Mouse (Mus musculus) frontal cortex, postnatal 10 days (tissue): ENCODE measurements at regions not wholly inside any gene's neighbourhood (a gene's known extent, or its start where the extent isn't known, plus 50 kb on each side); places are given as distances from the start of the nearest gene placed in this dataset.
A peak's percentile ranks its signal among the peaks of the same experiment; 100 is the strongest.

Experiments used
- DNase-seq, 2 experiments: peaks; one replicate each; pipeline ENCODE4 v3.0.0; 2022; ENCODE audit warnings: low spot score in 2 of 2, mixed read lengths in 1 of 2

DNA sequence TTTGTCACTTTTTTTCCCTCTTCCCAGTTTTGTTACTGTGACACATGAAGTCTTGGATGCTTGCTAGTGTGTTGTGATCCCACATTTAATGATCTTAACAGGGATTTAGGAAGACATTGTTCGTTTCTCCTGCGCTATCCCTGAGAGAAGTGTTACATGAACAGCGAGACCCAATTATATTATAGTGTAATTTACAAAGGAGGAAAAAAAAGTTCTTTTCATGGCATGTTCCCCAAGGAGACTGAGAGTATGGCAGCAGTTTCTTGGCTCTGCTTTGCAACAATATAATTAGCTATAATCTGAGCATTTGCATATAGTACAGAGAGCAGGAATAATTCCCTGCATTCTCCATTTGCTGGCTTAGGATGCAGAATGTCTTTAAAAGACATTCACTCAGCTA, 168.6 kb downstream of the Insc start:
- no peak for DNase-seq

DNA sequence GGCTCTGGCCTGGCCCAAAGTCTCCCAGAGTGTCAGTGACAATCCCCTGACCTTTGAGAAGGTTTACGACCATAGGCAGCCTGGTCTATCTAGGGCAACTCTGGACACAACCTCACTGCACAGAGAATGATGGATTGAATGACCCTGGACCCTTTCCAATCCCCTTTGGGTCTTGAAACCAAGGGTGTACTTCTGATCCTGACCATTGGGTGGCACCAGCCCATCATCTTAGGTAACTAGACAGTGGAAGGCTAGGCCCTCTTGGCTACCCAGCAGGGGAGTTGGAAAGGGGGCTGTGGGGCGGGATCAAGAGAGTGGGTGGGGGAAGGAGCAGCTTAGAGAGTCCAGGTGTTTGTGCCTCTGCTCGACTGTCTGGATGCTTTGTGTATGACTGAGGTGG, 178.7 kb downstream of the Insc start:
- peak; percentile 28 to 53 for DNase-seq

DNA sequence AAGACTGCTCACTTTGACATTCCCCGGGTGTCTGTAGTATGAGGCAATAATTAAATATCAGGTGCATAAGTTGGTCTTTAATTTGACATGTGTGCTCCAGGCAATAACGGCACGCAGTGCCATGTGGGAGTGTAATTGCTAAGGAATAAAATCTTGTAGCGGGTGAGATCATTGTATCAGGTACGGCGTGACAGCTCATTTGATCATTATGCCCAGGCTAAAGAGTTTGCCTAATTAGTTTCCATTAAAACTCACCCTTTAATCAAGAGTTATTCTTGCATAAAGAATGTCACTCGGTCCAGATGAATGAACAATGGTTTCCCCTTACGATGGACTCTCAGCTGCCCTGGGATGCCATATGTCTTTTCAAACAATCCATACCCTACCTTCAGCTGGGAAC, 190.4 kb downstream of the Insc start:
- DNase-seq, result no peak

DNA sequence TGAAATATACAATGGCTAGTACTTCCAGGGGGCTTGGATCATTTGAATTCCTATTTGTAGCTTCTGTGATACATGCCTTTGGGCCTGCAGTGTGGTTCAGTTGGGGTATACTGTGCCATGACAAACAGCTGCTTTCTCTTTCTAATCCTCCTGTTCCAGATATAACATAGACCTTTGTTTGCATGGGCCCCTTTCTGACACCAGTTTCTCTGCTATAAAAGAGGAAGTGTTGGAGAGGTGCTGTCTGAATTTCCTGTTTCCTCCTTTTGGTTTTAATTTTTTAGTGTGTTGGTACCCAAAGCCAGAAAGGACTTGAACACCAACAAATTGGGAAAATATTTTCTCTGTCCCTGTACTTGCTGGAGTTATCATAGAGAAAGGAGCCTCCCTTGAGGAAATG, 207.3 kb downstream of the Insc start:
- no peak for DNase-seq

DNA sequence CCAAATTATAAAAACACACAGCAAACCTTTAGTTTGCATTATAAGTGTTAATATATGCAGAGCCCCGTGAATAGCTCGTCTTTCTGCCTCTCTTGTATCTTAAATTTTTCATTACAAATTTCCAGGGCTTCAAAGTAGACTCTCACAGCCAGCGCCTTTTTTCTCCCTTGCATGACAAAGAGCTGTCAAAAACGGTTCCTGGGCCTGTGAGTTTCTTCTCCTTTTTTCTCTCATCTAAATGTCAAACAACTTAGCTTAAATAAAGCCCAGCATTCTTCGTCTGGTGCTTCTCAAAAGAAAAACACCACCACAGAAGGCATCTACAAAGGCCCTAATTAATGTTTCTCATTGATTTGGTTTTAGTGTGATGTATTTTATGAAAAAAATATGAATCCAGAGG, 219.7 kb downstream of the Insc start:
- no peak for DNase-seq

DNA sequence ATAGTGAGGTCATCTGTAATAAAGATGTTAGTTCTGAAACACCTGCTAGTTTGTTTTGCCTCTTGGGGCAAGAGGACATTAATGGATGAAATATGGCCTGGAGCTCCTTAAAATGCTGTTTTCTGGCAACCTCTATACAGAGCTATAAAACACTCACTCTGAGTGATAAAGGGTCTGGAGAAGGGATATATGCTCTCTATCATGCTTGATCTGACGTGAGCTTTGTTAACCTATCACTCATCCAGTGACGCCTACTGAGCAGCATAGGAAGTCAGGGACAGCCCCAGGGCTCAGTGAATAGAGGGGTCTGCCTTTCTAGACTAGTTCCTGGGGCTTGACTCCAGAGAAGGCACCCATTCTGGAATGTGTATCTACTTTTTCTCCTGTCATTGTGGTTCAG, 222.4 kb downstream of the Insc start:
- DNase-seq, result no peak

DNA sequence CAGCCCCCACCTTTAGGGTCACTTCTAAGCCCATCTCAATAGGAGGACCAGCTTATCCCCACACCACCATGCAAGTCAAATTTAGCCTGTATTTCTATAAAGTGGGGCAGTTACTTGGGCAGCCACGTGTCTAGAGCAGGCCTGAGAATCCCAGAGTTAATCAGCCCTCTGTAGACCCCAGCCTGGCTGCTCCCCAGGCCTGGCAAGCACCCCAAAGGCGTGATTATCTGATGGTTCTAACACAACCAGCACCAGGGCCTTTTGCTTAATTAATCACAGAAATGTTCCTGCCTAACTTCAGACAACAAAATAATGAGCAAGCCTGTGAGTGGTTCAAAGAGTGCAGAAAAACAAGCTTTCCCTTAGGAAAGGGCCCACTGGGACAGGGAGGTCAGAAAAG, 243.0 kb downstream of the Insc start:
- no peak for DNase-seq

DNA sequence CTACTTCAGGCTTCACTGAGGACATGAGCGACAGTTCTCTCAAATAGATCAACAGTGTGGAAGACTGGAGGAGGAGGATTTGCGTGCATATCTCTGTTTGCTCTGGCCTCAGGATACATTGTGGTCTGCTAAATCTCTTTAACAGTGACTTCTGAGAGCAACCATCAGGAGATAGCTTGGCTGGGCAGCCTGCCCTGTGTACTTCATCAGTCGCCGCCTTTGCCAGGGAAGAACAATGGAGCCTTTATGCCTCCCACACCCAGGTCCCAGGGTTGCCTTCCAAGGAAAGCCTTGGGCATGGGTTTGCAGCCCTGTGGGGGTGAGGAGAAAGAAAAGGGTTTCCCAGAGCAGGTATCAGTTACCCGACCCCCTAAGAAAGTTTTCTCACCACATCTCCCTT, 247.8 kb downstream of the Insc start:
- no peak for DNase-seq

DNA sequence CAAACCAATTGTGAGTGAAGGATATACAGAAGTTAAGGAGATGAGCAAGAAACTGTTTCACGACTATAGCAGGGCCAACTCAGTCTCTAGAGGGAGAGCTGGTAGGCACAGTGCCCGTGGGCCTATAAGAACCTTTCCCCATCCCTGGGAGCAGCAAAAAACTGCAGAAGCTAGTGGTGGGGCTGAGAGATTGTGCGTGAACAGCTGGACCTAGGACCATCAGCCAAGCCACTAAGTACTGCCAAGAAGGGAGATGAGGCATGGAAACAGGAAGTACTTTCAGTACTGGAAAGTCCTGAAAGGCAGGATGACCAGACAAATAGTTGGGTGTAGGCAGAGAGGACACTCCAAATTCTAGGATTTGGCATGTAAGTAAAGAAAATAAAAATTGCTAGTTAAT, 248.9 kb downstream of the Insc start:
- no peak for DNase-seq

DNA sequence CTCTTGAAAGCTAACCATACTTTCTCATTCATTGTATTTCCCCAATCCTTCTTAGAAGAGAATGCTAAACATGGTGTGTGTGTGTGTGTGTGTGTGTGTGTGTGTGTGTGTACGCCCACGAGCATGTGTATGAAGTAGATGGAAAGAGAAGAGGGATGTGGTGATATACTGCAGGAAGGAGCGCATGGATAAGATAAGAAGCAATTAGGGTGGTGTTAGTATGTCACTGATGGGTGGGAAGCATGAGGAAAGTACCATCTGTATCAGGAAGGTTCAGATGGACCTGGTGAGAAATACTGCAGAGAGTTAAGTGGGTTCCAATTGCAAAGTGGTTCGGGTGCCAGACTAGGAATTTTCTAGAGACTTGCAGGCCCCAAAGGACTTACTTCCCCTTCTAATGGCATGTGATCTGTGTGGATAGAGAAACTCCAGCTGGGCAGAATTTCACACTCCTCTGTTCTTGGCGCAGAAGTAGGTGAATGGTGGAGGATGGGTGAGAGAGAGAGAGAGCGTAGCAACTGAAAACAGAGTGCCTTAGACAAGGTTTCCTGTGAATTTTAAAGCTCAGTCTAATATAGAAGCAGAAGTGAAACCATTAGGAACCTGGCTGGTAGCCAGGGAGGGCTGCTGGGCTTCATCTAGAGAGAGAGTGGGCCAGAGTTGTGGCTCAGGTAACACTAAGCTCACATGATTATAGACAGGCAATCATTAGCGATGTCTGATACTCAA, 257.5 kb downstream of the Insc start:
- DNase-seq, result peak; percentile 11 to 13

DNA sequence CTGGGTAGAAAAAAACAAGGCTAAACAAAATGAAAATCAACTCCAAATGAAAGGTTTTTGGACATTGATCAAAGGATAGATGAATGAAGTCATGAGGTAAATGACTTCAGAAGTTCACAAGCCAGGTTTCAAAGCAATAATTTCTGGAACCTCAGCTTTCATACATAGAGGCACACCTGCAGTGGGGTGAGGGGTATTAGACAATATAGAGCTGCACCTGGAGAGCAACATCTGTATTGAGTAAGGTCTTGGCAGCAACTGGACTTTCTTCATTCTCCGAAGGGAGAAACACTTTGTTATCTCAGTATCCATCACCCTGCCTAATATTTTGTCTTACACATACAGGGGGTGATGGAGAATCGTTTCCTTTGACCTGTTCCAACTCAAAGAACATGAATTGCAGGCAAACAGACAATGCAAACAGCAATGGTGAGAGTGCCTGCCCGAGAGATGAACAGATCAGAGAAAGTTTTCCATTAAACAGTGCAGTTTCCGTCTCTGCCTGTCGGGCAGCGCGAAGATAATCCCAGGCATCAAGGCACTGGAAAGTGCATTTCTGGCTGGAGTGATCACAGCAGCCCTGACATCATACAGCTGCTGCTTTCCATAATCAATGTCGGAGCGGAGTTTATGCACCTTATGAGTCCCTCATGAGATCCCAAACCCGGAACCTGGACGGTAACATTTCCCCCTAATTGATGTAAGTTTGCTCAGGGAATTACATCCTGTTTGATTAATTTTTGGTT, 270.9 kb downstream of the Insc start:
- DNase-seq, result no peak

DNA sequence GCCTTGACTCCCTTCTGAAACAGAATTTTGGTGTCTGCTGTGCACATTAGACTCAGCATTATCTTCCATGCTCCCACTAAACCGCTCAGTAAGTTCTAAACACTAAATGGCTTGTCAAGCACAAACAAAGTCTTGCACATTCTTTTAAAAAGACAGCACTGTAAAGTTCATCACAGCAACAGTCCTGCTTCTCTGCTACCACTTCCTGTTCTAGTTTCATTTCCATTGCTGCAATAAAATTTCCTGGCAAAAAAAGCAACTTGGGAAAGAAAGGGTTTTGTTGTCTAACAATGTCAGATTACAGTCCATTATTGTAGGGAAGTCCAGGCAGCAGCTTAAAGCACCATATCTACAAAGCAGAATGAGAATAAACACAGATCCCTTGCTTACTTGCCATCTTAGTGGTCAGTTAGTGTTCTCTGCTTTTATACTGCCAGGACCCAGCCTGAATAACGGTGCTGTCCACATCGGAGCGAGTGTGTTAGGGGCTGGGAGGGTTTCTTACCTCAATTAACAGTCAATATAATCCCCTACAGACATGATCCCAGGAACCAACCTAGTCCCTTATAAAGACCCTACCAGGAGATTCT, 276.0 kb downstream of the Insc start:
- no peak for DNase-seq

DNA sequence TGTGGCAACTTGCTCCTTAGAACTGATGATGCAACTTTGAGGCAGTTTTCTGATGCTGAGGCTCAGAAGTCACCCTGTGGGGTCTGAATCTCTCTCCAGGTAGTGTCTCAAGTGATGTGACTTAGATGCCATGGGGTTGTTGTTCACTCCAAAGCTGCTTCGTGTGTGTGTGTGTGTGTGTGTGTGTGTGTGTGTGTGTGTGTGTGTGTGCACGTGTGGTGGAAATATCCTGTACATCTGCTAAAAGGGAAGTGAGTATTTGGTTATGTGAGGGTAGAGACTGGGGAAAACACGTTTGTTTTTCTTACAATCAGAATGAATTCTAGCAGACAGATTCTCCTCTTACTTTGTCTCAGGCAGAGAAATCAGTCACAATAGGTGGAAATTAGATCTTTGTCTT, 276.5 kb downstream of the Insc start:
- no peak for DNase-seq

DNA sequence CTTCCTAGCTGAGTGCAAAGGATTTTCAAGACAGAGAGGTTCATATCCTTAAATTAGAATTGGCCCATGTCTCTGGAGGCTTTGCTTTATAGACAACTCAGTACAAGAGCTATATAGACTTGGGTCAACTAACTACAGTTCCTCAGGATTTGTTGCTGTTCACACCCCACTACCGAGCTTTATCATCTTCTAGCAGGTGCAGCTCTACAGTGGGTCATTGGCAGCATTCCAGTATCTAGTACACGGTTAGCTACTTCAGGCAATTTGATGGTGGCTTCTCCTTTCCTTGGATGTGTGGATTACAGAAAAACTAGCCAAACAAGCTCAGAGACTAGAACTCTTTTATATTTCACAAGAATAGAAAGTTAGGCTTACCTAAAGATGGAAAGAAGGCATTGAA, 282.3 kb downstream of the Insc start:
- DNase-seq, result no peak

DNA sequence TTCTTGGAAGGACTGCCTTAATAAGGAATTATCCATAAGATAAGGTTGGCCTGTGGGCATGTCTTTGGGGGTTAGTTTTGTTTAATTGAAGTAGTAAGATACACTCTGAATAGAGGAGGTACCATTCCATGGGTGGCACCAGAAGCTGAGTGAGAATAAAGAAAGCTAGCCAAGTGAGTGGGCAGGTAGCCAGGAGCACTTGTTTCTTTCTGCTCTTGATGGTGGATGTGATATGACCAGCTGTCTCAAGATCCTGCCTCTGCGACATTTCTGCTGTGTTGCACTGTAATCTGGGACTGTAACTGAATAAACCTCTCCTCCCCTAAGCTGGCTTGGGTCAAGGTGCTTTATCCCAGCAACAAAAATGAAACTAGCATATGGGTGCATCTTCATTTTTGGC, 284.2 kb downstream of the Insc start:
- DNase-seq, result no peak

DNA sequence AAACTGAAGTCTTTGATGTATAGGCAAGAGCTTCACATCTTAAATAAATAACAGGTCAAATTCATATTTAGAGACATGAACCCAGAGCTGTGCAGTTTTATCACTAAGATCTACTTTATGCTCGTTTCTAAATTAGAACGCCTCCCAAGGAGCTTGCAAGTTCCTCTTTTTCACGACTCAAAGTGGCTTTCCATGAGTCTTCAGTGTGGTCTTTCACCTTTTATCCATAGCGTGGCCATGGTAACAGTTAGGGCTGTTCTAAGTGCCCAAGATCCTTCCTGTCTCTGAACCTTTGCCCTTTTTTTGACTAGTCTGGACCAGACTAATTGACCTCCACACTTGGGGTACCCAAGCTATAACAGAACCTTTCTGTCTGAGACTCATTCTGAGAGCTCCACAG, 290.5 kb downstream of the Insc start:
- no peak for DNase-seq

DNA sequence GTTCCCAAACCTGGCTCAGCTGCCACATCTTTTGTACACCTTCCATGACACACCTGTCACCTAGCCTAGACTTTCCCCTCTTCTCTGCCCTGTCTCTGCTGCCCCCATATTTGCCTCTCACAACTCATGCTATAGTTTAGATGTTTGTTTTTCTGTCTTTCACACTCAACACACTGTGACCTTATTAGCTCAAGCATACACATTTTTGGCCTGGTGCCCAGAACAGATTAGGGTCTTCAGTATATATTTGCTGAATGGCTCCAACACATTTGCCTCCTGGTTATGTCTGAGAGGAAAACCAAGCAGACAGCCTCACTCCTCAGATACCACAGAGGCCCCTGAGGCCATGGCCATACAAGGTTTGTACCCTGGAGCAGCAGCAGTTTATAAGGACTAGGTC, 312.0 kb downstream of the Insc start:
- DNase-seq, result no peak

DNA sequence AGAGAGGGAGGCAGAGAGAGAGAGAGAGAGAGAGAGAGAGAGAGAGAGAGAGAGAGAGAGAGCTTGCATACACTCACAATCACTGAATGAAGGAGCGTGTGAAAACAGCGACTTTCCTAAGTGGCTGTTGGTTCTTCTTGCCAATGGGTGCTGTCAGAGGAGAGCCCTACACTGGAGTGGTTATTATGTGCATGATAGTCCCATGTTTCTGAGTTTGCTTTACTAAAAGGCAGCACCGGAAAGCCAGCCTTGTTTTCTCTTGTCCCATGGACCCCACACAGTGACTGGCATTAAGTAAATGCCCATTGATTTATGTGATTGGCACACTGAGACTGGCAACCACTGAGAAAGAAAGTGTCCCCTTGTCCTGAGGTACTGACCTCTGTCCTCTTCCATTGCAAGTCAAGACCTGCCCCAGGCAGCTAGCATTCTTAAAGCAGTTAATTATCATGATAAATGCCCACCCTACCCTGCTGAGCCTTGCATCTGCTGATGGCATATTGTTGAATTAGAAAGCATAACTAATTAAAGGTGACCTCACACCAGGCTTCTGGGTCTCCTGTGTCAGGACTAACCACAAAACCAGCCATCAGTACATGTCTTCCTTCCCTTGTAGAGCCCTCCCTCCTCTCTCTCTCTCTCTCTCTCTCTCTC, 313.6 kb downstream of the Insc start:
- DNase-seq, result no peak

DNA sequence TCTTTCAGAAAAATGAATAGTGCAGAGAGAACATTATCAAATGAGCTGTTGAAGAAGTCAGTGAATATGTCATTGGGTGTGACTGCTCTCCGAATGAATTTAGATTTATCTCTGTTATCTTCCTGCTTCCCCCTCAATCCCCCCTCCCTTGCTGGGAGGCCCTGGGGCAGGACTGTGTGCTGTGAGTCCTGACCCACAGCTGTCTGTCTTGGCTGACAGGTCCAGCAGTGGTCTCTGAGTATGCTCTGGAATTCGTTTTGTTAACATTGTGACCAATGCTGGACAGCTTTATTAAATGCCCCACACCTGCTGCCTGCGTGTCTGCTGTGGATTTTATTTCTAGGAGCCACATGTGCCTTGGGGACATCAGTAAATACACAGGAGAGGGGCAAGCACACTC, 314.2 kb downstream of the Insc start:
- no peak for DNase-seq

DNA sequence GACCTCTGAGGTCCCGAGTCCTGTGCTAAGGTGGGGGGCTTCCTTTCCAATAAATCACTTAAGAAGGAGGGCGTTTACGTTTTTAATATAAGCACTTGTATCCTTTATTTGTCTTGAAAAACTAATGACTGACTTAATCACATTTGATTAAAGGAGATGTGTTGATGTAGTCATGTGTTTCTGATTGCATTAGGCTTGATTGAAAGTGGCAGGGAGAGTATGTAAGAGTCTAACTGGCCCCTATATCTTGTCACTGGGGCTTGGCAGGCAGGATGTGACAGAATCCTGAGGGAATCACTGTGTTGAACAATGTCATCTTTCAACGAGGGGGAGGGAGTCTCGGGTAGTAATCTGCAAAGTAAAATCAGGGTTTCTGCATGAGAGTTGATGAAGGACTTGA, 316.7 kb downstream of the Insc start:
- DNase-seq, result no peak

DNA sequence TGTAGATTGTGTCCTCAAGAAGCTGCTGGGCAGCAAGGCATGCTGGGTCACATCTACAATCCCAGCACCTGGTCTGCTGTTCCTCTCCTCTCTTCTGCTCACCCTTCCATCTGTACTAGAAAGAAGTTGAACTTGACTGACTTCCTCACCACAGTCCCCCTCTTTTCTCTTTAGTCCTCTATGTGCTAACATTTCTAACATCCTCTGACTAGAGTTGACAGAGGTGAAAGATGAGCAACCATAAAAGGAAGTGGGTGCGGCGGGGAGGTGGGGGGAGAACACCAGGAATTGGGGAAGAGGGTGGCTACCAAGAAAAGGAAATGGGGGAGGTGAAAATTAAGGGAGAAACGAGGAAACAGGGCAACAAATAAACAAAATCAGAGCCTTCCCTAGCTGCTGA, 319.3 kb downstream of the Insc start:
- no peak for DNase-seq

DNA sequence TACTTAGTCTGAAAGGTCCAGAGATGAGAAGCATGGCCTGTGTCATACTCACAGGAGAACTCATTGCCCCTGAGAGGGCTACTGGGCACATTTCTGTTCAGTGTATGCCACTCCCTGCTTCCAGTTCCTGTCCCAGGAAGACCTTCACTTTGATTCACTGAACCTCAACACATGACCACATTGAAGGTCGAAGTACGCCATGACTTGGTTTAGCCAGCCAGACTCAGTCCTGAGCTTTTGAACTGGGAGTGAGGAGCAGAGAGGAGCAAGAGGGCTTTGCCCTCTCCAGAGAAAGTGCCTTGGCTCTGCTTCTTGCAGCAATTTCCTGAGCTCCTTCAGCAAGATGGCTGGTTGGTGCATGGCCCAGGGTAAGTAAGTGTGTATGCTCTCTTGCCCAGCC, 324.1 kb downstream of the Insc start:
- no peak for DNase-seq

DNA sequence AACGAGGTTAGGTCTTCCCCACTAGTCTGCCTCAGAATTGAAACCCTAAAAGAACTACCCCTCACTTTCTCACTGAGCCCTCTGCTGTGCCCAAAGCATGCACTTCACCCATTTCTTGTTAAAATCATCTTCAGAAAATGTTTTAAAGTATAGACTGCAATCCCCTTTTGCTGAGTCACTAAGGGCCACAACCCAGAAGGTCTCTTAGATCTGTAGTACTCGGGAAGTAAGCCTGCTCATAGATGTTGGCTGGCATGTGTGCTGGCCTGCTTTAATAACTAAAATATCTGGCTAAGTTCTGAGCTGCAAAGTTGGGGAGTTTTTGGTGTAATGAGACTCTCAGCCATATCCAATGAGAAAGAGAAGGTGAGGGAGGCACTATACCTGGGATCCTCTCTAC, 329.9 kb downstream of the Insc start:
- DNase-seq, result no peak
